Mouse (Mus musculus): ENCODE data around the gene B3gnt9.

DNA sequence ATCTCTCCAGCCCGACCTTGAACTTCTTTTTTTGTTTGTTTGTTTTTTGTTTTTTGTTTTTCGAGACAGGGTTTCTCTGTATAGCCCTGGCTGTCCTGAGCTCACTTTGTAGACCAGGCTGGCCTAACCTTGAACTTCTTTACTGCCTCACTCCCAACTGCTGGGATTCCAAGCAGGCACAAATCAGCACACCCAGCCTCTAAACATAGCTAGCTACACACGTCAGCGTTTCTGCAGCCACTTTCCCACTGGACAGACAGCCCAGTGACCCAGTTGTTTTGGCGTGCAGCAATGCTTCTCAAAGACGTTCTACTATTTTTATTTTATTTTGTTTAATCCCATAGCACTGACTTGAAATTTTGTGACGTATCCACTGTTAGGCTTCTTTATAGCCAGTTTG is 31.1 kb downstream of the B3gnt9 start:
- TF ChIP-seq POLR2A (IDR thresholded peaks at IDR 0.05; ENCODE audit: insufficient read depth, low read length) (no peak), CTCF (IDR thresholded peaks at IDR 0.05; ENCODE audit: low read depth, low read length) (no peak), EP300 (IDR thresholded peaks at IDR 0.05; ENCODE audit: insufficient read depth, low read depth, low read length) (no peak)

Data from ES-Bruce4 (cell line).